Mouse (Mus musculus) hindbrain, postnatal 0 days (tissue): Measurements from ENCODE around the gene Rps12-ps3. TPM values are rescaled to one million over a fixed set of nuclear protein-coding genes. Genes with fewer than 3 reads are reported as not detected.

ENCODE experiments used
- ATAC-seq: fragments of 200-750 bp; cut with Nextera tagmentation; 2 replicates; pipeline ENCODE4 v1.8.0; 2017; ENCODE audit warnings: mild to moderate bottlenecking, moderate TSS enrichment, moderate library complexity
- DNase-seq: peaks from one replicate; pipeline ENCODE4 v3.0.0-alpha.2; 2015; ENCODE audit warnings: low spot score
- H3K27ac ChIP-seq: fragments of 300-500 bp; sonication (generic); 2 replicates; pipeline ENCODE4 v1.5.1; 2014; ENCODE audit warnings: mild to moderate bottlenecking
- H3K27me3 ChIP-seq: fragments of 300-500 bp; sonication (generic); 2 replicates; pipeline ENCODE4 v1.6.1; 2014; ENCODE audit warnings: low read length, mixed read lengths; ENCODE audit not compliant: insufficient read depth
- H3K36me3 ChIP-seq: fragments of 300-500 bp; sonication (generic); 2 replicates; pipeline ENCODE4 v1.6.1; 2014; ENCODE audit warnings: low read length, mixed read lengths; ENCODE audit not compliant: insufficient read depth
- H3K4me1 ChIP-seq: fragments of 300-500 bp; sonication (generic); 2 replicates; pipeline ENCODE4 v1.6.1; 2014; ENCODE audit warnings: antibody characterized with exemption, low read length, mixed read lengths; ENCODE audit not compliant: insufficient read depth
- H3K4me2 ChIP-seq: fragments of 300-500 bp; sonication (generic); 2 replicates; pipeline ENCODE4 v1.6.1; 2014; ENCODE audit warnings: low read depth, mild to moderate bottlenecking, low read length, moderate library complexity, mixed read lengths
- H3K4me3 ChIP-seq: fragments of 300-500 bp; sonication (generic); 2 replicates; pipeline ENCODE4 v1.5.1; 2014; ENCODE audit warnings: low read length
- H3K9ac ChIP-seq: fragments of 300-500 bp; sonication (generic); replicated peaks from 2 replicates; pipeline ENCODE4 v1.6.1; 2014; ENCODE audit warnings: mild to moderate bottlenecking, low read length, moderate library complexity, mixed read lengths
- H3K9me3 ChIP-seq: fragments of 300-500 bp; sonication (generic); 2 replicates; pipeline ENCODE4 v1.6.1; 2016; ENCODE audit warnings: low read length, mixed read lengths
- CTCF ChIP-seq: IDR thresholded peaks from 2 replicates; pipeline ENCODE4 v1.5.1; 2016; ENCODE audit warnings: antibody characterized with exemption, control low read depth, low read depth
- WGBS: fragments of 180-500 bp; shearing (Covaris S2); extraction: QIAGEN DNeasy Blood & Tissue Kit; methylation state at CpG from one replicate; pipeline ENCODE4 v1.1.7; 2014; 5-methylcytosine and 5-hydroxymethylcytosine counted together
- polyA plus RNA-seq: library from polyadenylated mRNA; unstranded; fragments of >200 nt; fragmentation: Nextera tagmentation; extraction: Ambion mirVana; gene quantifications from 2 replicates; pipeline ENCODE4 v1.2.1, GENCODE M21; 2015
- total RNA-seq: library from RNA; depleted of rRNA; stranded (reverse); fragments of >200 nt; gene quantifications from 2 replicates; pipeline ENCODE4 v1.2.3, GENCODE M21; 2014

The Rps12-ps3 gene
- total and polyA plus RNA-seq, 2 experiments from 2014 or later = 13.9 to 63.1 TPM

DNA sequence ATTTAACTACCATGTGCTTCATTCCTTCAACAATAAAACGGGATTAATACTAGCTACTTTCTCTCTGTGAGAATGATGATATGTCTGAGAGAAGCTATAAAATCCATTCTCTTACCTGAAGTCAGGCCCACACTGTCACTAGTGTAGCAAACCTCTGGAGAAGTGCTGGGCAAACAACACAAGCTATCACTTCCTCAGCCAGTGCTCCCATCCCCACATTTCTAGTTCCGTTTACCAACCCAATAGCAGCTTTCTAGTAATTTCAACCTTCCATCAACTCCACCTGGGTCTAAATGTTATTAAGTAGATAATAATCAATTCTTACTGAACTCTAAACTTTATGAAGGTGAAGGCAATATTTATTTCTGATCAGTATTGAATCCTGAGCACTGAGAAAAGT, 20.9 kb downstream of the Rps12-ps3 start:
- no peak for TF ChIP-seq CTCF
- H3K27ac ChIP-seq = no peak overlapping the region
- ATAC-seq (no peak), DNase-seq (no peak)
- no peaks in the 10 kb centered on the region for H3K36me3 ChIP-seq
- peaks cover 9% of the 10 kb centered on the region for H3K4me1 ChIP-seq
- H3K9me3 ChIP-seq = no peaks in the 10 kb centered on the region
- 42% methylated on average over 2 of the region's 2 CpGs for WGBS
- H3K4me3 ChIP-seq = peak overlapping the region; percentile 74
- peak overlapping the region; percentile 91 for H3K4me2 ChIP-seq
- no peaks in the 10 kb centered on the region for H3K27me3 ChIP-seq
- 0 out of 2 replicates have a peak overlapping the region, but pooled peaks have one; percentile 28 for H3K9ac ChIP-seq

DNA sequence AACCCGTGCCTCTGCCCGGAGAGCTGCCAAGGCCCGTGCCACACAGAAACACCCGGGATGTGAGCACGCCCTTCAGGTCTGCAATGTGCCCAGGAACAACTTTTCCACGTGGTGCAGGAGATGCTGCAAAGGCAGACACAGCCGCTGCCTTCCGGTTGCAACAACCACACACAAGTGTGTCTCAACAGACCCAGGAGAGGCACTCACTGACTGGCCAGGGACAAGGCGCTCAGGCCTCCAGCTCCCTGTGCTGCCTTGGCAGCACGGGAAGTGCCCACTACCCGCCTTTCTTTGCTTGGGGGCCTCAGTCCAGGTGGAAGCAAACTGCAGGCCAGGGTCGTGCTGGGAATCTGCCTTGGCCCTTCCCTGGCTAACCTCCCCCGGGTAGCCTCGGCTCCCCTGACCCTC, 22.2 kb downstream of the Rps12-ps3 start:
- DNase-seq (peak; percentile 36), ATAC-seq (0 out of 2 replicates have a peak, but pooled peaks have one; percentile 4)
- peaks cover 9% of the 10 kb centered on the region for H3K4me1 ChIP-seq
- no peak for TF ChIP-seq CTCF
- H3K9me3 ChIP-seq = no peaks in the 10 kb centered on the region
- peak overlapping the region; percentile 74 for H3K4me3 ChIP-seq
- H3K9ac ChIP-seq = peak overlapping the region; percentile 66
- 0 out of 2 replicates have a peak overlapping the region, but pooled peaks have one; percentile 89 for H3K27ac ChIP-seq
- 0% methylated on average over 14 of the region's 14 CpGs for WGBS
- peak overlapping the region; percentile 91 for H3K4me2 ChIP-seq
- H3K36me3 ChIP-seq = no peaks in the 10 kb centered on the region
- no peaks in the 10 kb centered on the region for H3K27me3 ChIP-seq

DNA sequence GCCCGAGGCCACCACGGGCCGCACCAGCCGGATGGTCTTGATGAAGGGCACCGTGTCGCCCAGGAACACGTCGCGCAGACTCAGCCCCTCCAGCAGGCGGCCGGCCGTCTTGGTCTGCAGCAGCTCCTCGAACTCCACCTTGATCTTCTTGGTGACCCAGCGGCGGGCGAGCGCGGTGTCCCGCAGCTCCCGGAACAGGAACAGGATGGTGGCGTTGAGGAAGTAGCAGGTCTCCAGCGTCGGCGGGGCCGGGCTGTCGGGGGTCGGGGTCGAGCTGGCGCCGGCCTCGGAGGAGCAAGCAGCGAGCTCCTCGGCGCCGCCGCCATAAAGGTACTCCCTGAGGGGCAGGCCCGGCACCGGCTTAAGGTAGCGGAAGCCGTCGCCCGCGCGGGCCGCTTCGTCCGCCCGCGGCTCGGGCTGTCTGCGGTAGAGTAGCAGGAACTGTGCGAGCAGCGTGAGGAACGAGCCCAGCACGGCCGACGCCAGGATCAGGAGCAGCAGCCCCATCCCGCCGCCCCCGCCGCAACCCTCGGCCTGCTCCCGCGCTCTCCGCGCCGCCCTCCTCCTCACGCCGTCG, 23.1 kb downstream of the Rps12-ps3 start:
- H3K27ac ChIP-seq = peak overlapping the region; percentile 89
- H3K4me1 ChIP-seq = peaks cover 9% of the 10 kb centered on the region
- ATAC-seq (peak; percentile 25), DNase-seq (no peak)
- no peaks in the 10 kb centered on the region for H3K36me3 ChIP-seq
- H3K9me3 ChIP-seq = no peaks in the 10 kb centered on the region
- 2% methylated on average over 66 of the region's 70 CpGs for WGBS
- peak; percentile 34; the same call in 1 of the 2 replicates for TF ChIP-seq CTCF
- H3K9ac ChIP-seq = peak overlapping the region; percentile 66
- H3K4me2 ChIP-seq = peak overlapping the region; percentile 91
- H3K4me3 ChIP-seq = peak overlapping the region; percentile 74
- no peaks in the 10 kb centered on the region for H3K27me3 ChIP-seq

DNA sequence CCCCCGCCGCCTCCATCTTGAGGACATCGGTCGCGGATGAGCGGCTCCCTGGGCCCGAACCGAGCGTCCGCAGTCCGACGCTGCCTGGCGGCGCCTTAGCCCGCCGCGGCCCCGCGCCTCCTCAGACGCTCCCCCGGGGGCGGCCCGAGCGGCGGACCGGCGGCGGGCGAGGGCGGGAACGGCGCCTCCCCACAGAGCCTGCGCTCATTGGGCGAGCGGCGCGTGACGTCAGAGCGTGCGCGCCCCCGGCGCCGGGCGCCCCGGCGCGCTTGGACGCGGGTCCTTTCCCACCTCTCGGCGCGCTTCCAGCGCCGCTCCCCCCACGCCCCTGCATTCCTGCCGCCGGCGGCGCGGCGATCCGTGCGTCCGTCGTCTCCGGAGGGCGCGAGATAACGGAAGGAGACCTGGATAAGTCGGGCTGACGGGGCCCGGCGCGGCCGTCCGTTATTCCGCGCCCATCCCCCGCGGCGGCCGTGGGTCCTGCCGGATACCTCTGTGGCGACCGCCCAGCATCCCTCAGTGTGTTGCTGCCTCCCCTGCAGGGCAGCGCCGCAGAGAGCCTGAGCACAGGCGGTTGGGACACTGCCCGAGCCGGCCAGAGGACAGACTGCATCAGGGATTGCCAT, 23.7 kb downstream of the Rps12-ps3 start, which contains the start of gene Pdzd8:
Gene Pdzd8 (minus strand): TSS at position 123 of the 626 bp plus-strand sequence.
- Histone ChIP-seq H3K36me3 (no peaks in the 10 kb centered on the region), H3K9me3 (no peaks in the 10 kb centered on the region), H3K4me1 (peaks cover 9% of the 10 kb centered on the region), H3K9ac (peak within 1 kb of the TSS; percentile 66), H3K4me3 (peak within 1 kb of the TSS; percentile 74), H3K27ac (peak within 1 kb of the TSS; percentile 89), H3K4me2 (peak within 1 kb of the TSS; percentile 91), H3K27me3 (no peaks in the 10 kb centered on the region)
- peak; percentile 12; the same call in 1 of the 2 replicates for TF ChIP-seq CTCF
- ATAC-seq (peak; percentile 95), DNase-seq (peak; percentile 96)
- WGBS = under 1% methylated on average over 75 of the region's 91 CpGs

DNA sequence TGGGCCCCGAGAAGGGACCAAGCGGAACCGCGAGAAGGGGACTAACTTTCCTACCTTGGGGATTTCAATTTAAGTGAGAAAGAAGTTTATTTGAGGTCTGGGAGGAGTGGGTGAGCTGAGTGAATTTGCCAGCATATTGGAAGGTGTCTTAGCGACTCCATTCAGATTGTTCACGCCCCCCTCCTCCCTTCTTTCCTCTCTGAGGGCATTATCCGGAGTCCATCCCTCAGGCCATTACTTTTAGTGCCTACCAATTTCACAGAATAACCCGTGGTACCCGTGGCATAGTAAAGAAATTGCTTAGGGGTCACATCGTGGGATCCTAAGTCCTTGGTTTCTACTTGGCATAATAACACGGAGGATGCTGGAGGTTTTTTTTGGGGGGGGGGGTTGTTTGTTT, 24.2 kb downstream of the Rps12-ps3 start:
- 1% methylated on average over 11 of the region's 11 CpGs for WGBS
- peak overlapping the region; percentile 91 for H3K4me2 ChIP-seq
- DNase-seq (no peak), ATAC-seq (0 out of 2 replicates have a peak, but pooled peaks have one; percentile 8)
- no peak for TF ChIP-seq CTCF
- H3K9ac ChIP-seq = peak overlapping the region; percentile 66
- no peaks in the 10 kb centered on the region for H3K36me3 ChIP-seq
- no peaks in the 10 kb centered on the region for H3K9me3 ChIP-seq
- H3K27ac ChIP-seq = peak overlapping the region; percentile 89
- no peaks in the 10 kb centered on the region for H3K27me3 ChIP-seq
- H3K4me1 ChIP-seq = peaks cover 9% of the 10 kb centered on the region
- peak overlapping the region; percentile 74 for H3K4me3 ChIP-seq

DNA sequence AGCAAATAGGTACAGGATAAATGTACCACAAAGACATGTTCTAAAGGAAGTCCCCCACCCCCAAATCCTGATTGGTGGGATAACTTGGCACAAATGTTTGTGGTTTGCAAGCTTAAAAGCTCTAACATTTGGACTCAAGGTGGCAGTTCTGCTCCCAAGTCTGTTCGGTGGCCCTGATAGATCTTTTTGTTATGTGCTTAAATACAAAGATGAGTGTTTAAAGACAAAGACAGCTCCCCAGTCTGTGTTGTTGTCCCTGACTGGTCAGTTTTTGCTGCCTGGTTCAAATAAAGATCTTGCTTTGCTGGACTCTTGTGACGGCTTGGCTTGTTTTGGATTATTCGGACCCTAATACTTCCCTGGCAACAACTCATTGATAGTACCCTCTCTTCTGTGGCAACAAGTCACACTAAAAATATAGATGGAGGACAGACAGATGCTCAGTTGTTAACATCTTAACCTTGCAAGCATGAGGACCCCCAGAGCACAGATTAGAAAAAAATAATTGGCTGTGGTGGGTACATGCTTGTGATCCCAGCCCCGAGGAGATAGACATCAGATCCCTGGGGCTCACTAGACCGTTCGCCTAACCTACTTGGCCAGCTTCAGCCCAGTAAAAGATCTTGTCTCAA, 27.4 kb downstream of the Rps12-ps3 start:
- no peaks in the 10 kb centered on the region; the same call in 1 of the 2 replicates for H3K4me1 ChIP-seq
- H3K27me3 ChIP-seq = no peaks in the 10 kb centered on the region
- H3K9ac ChIP-seq = no peak overlapping the region
- WGBS = 90% methylated on average over 6 of the region's 6 CpGs
- ATAC-seq (no peak), DNase-seq (no peak)
- H3K4me3 ChIP-seq = no peak overlapping the region
- H3K27ac ChIP-seq = no peak overlapping the region
- TF ChIP-seq CTCF = no peak
- no peak overlapping the region for H3K4me2 ChIP-seq
- no peaks in the 10 kb centered on the region for H3K36me3 ChIP-seq
- H3K9me3 ChIP-seq = no peaks in the 10 kb centered on the region
